Mouse (Mus musculus): ENCODE results near the gene Aldh9a1. TPM values are rescaled to one million over a fixed set of nuclear protein-coding genes. Genes with fewer than 3 reads are reported as not detected.

The Aldh9a1 gene
- polyA plus RNA-seq (2015; fragmentation: Nextera tagmentation; extraction: Ambion mirVana): 28.0 and 28.4 TPM in 2 replicates

DNA sequence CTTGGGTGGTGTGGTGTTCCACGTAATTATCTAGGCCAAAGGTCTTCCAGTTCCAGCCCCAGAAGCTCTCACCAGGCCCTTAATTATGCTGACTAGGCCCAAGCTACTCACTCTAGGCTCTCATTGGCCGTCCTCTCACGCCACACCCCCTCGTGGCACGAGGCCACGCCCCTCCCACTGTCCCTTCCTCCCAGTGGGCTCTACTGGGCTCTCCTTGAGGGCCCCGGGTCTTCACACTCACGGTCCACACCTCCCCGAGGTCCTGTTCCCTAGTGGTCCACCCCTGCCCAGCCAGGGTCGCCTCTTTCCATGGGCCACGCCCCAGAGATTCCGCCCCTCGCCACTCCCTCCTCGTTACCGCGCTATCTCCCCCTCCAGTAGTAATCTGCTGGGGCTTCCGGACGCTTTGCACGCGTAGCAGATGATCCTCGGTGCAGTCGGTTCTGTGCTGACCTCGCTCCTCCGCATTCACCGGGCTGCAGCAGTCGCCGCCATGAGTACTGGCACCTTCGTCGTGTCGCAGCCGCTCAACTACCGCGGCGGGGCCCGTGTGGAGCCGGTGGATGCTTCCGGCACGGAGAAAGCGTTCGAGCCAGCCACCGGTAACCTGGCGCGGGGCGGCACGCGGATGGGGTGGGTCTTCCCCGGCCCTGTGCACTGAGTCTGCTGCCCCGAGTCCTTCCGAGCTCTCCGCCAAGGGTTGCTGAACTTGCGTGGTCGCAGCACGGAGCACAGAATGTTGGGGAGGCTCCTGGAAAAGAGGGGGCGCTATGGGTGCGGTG is at the start of gene Aldh9a1:
Gene Aldh9a1, plus strand, starts transcription at position 177 of the 782 bp plus-strand sequence.
- Histone ChIP-seq H3K9ac (peak within 1 kb of the TSS; percentile 83), H3K36me3 (peaks cover 20% of the 10 kb centered on the region), H3K27me3 (replicated peaks) (no peaks in the 10 kb centered on the region), H3K27ac (replicated peaks) (peak within 1 kb of the TSS; percentile 71), H3K4me2 (peak within 1 kb of the TSS; percentile 90), H3K9me3 (no peaks in the 10 kb centered on the region), H3K4me1 (peaks cover 10% of the 10 kb centered on the region), H3K4me3 (peak within 1 kb of the TSS; percentile 70)
- under 1% methylated on average over 51 of the region's 55 CpGs for WGBS
- peak; percentile 95 for ATAC-seq (ENCODE audit: extremely low read depth, insufficient number of reproducible peaks, low FRiP score, low TSS enrichment)

GRCm38 (mm10) chr1:167300122-167300521 is 49.7 kb upstream of the Aldh9a1 start:
- Histone ChIP-seq H3K4me1 (no peaks in the 10 kb centered on the region), H3K4me3 (no peak overlapping the region), H3K27me3 (replicated peaks) (peaks cover 7% of the 10 kb centered on the region; the same call in 1 of the 2 replicates), H3K27ac (replicated peaks) (no peak overlapping the region), H3K9me3 (no peaks in the 10 kb centered on the region), H3K9ac (no peak overlapping the region), H3K4me2 (no peak overlapping the region), H3K36me3 (no peaks in the 10 kb centered on the region)
- 75% methylated on average over 2 of the region's 2 CpGs for WGBS
- ATAC-seq (ENCODE audit: extremely low read depth, insufficient number of reproducible peaks, low FRiP score, low TSS enrichment): no peak

DNA sequence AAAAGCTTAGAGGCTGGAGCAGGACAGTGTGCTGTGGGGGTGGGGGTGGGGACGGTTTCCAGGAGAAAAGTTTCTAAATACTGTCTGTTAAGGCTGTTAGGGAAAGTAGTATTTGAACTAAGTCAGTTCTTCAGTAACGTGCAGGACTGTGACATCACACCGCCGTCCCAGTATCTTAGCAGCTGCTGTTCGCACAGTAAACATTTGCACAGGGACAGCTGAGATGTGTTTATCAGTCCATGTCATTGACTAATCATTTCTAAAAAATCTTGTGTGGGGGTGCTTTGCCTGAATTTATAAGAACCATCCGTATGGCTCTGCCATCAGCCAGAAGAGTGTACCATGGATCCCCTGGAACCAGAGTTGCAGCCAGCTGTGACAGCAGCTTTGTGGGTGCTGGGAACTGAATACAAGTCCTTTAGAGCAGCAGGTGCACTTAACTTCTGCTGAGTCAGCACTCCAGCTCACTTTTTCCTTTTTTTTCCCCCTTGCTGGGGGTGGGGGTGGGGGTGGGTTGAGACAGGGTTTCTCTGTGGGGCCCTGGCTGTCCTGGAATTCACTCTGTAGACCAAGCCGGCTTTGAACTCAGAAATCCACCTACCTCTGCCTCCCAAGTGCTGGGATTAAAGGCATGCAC is 44.2 kb upstream of the Aldh9a1 start:
- no peaks in the 10 kb centered on the region for H3K9me3 ChIP-seq
- H3K4me3 ChIP-seq: no peak overlapping the region
- no peak overlapping the region for H3K4me2 ChIP-seq
- H3K9ac ChIP-seq: no peak overlapping the region
- WGBS: 62% methylated on average over 7 of the region's 7 CpGs
- ATAC-seq (ENCODE audit: extremely low read depth, insufficient number of reproducible peaks, low FRiP score, low TSS enrichment): no peak
- H3K36me3 ChIP-seq: peaks cover 9% of the 10 kb centered on the region
- H3K27me3 ChIP-seq (replicated peaks): peaks cover 4% of the 10 kb centered on the region; the same call in 1 of the 2 replicates
- H3K4me1 ChIP-seq: peaks cover 12% of the 10 kb centered on the region
- no peak overlapping the region for H3K27ac ChIP-seq (replicated peaks)

- H3K9ac ChIP-seq: no peak overlapping the region
- H3K4me1 ChIP-seq: peaks cover 12% of the 10 kb centered on the region
- peaks cover 4% of the 10 kb centered on the region; the same call in 1 of the 2 replicates for H3K27me3 ChIP-seq (replicated peaks)
- H3K4me2 ChIP-seq: no peak overlapping the region
- H3K4me3 ChIP-seq: no peak overlapping the region
- WGBS: 65% methylated on average over 5 of the region's 5 CpGs
- no peak for ATAC-seq (ENCODE audit: extremely low read depth, insufficient number of reproducible peaks, low FRiP score, low TSS enrichment)
- no peak overlapping the region for H3K27ac ChIP-seq (replicated peaks)
- H3K36me3 ChIP-seq: peaks cover 13% of the 10 kb centered on the region
- no peaks in the 10 kb centered on the region for H3K9me3 ChIP-seq
Observed at GRCm38 (mm10) chr1:167306451-167307240, 43.1 kb upstream of the Aldh9a1 start.

- ATAC-seq (ENCODE audit: extremely low read depth, insufficient number of reproducible peaks, low FRiP score, low TSS enrichment): no peak
- H3K36me3 ChIP-seq: peaks cover 20% of the 10 kb centered on the region
- H3K27me3 ChIP-seq (replicated peaks): no peaks in the 10 kb centered on the region
- H3K27ac ChIP-seq (replicated peaks): no peak overlapping the region; the same call in 1 of the 2 replicates
- H3K4me2 ChIP-seq: peak overlapping the region; percentile 84
- no peaks in the 10 kb centered on the region for H3K9me3 ChIP-seq
- H3K4me3 ChIP-seq: peak overlapping the region; percentile 90
- peaks cover 17% of the 10 kb centered on the region for H3K4me1 ChIP-seq
- 50% methylated on average over 11 of the region's 11 CpGs for WGBS
- peak overlapping the region; percentile 92 for H3K9ac ChIP-seq
Observed at GRCm38 (mm10) chr1:167307674-167308073, 42.1 kb upstream of the Aldh9a1 start.

- Histone ChIP-seq H3K4me1 (peaks cover 17% of the 10 kb centered on the region), H3K9ac (peak within 1 kb of the TSS; percentile 92), H3K9me3 (no peaks in the 10 kb centered on the region), H3K27ac (replicated peaks) (peak within 1 kb of the TSS; percentile 92), H3K4me2 (peak within 1 kb of the TSS; percentile 84), H3K4me3 (peak within 1 kb of the TSS; percentile 90), H3K27me3 (replicated peaks) (no peaks in the 10 kb centered on the region), H3K36me3 (peaks cover 28% of the 10 kb centered on the region)
- ATAC-seq (ENCODE audit: extremely low read depth, insufficient number of reproducible peaks, low FRiP score, low TSS enrichment): peak; percentile 94
- under 1% methylated on average over 82 of the region's 82 CpGs for WGBS
Observed at GRCm38 (mm10) chr1:167308261-167309054, 41.3 kb upstream of the Aldh9a1 start, which contains the start of gene Tmco1. TSS of gene Tmco1 (plus strand) at chr1:167308378.

- Histone ChIP-seq H3K9ac (no peak overlapping the region), H3K4me2 (no peak overlapping the region), H3K27ac (replicated peaks) (no peak overlapping the region), H3K9me3 (no peaks in the 10 kb centered on the region), H3K36me3 (peaks cover 58% of the 10 kb centered on the region), H3K27me3 (replicated peaks) (no peaks in the 10 kb centered on the region), H3K4me1 (peaks cover 17% of the 10 kb centered on the region), H3K4me3 (no peak overlapping the region)
- ATAC-seq (ENCODE audit: extremely low read depth, insufficient number of reproducible peaks, low FRiP score, low TSS enrichment): no peak
Observed at GRCm38 (mm10) chr1:167312367-167312766, 37.4 kb upstream of the Aldh9a1 start.

- Histone ChIP-seq H3K4me2 (no peak overlapping the region), H3K4me3 (no peak overlapping the region), H3K9ac (no peak overlapping the region), H3K36me3 (peaks cover 66% of the 10 kb centered on the region), H3K27me3 (replicated peaks) (no peaks in the 10 kb centered on the region), H3K27ac (replicated peaks) (no peak overlapping the region), H3K9me3 (no peaks in the 10 kb centered on the region), H3K4me1 (peaks cover 13% of the 10 kb centered on the region)
- 87% methylated on average over 4 of the region's 4 CpGs for WGBS
- no peak for ATAC-seq (ENCODE audit: extremely low read depth, insufficient number of reproducible peaks, low FRiP score, low TSS enrichment)
Observed at GRCm38 (mm10) chr1:167313220-167313619, 36.6 kb upstream of the Aldh9a1 start.

DNA sequence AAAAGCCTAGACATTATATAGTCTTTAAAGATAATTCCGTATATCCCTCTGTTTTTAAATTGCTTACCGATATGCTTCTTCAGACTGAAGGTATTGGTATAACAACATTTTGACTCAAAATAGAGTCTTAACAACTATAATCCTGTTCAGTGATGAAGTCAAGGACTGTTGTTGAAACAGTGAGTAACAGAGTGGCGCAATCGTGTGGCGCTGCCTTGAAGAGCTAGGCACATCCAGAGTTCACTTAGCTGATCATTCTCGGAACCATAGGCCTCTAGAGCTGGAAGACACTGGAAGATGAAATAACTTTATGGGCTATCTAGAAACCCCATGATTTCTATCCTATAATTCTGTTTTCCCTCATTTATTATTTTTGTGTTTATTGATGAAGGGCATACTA is 28.1 kb upstream of the Aldh9a1 start:
- Histone ChIP-seq H3K36me3 (peaks cover 94% of the 10 kb centered on the region), H3K9me3 (no peaks in the 10 kb centered on the region), H3K27ac (replicated peaks) (no peak overlapping the region), H3K27me3 (replicated peaks) (no peaks in the 10 kb centered on the region), H3K9ac (no peak overlapping the region), H3K4me1 (no peaks in the 10 kb centered on the region), H3K4me2 (no peak overlapping the region), H3K4me3 (no peak overlapping the region)
- WGBS: 93% methylated on average over 6 of the region's 6 CpGs
- ATAC-seq (ENCODE audit: extremely low read depth, insufficient number of reproducible peaks, low FRiP score, low TSS enrichment): no peak

GRCm38 (mm10) chr1:167328776-167329175 is 21.0 kb upstream of the Aldh9a1 start:
- Histone ChIP-seq H3K27ac (replicated peaks) (no peak overlapping the region), H3K9ac (no peak overlapping the region), H3K4me1 (no peaks in the 10 kb centered on the region), H3K4me3 (no peak overlapping the region), H3K9me3 (no peaks in the 10 kb centered on the region), H3K27me3 (replicated peaks) (no peaks in the 10 kb centered on the region), H3K36me3 (peaks cover 90% of the 10 kb centered on the region), H3K4me2 (no peak overlapping the region)
- WGBS: 88% methylated on average over 6 of the region's 6 CpGs
- no peak for ATAC-seq (ENCODE audit: extremely low read depth, insufficient number of reproducible peaks, low FRiP score, low TSS enrichment)
